Mouse (Mus musculus): Measurements from ENCODE around the gene Eef1a2. TPM values are rescaled to one million over a fixed set of nuclear protein-coding genes. Genes with fewer than 3 reads are reported as not detected.

Eef1a2 gene
- polyA plus RNA-seq, 1 experiment from 2014 or later, result 0.11 TPM

GRCm38 (mm10) chr2:181187121-181188000, 30.5 kb upstream of the Eef1a2 start, which contains the start of gene Ppdpf:
TSS of gene Ppdpf (plus strand) at chr2:181187247.
- no peaks in the 10 kb centered on the region for H3K27me3 ChIP-seq (replicated peaks; ENCODE audit: low read depth, poor library complexity, severe bottlenecking)
- H3K4me1 ChIP-seq, result peaks cover 23% of the 10 kb centered on the region
- H3K9me3 ChIP-seq, result no peaks in the 10 kb centered on the region
- peak within 1 kb of the TSS; percentile 99 for H3K27ac ChIP-seq (replicated peaks)
- DNase-seq (ENCODE audit: low spot score), result peak; percentile 92
- H3K36me3 ChIP-seq (replicated peaks), result peaks cover 17% of the 10 kb centered on the region
- H3K4me3 ChIP-seq, result peak within 1 kb of the TSS; percentile 70
- WGBS, result under 1% methylated on average over 64 of the region's 64 CpGs

- Histone ChIP-seq H3K27me3 (replicated peaks; ENCODE audit: low read depth, poor library complexity, severe bottlenecking) (no peaks in the 10 kb centered on the region), H3K9me3 (no peaks in the 10 kb centered on the region)
- DNase-seq (ENCODE audit: low spot score), result peak; percentile 90
These were observed 29.8 kb upstream of the Eef1a2 start for GRCm38 (mm10) chr2:181186635-181187034.

GRCm38 (mm10) chr2:181180898-181181297, 24.1 kb upstream of the Eef1a2 start:
- Histone ChIP-seq H3K27ac (replicated peaks) (no peak overlapping the region), H3K4me1 (no peaks in the 10 kb centered on the region), H3K4me3 (no peak overlapping the region), H3K9me3 (no peaks in the 10 kb centered on the region), H3K27me3 (replicated peaks; ENCODE audit: low read depth, poor library complexity, severe bottlenecking) (no peaks in the 10 kb centered on the region), H3K36me3 (replicated peaks) (no peaks in the 10 kb centered on the region)
- no peak for DNase-seq (ENCODE audit: low spot score)
- WGBS, result 83% methylated on average over 6 of the region's 6 CpGs

More at GRCm38 (mm10) chr2:181186635-181187034, 29.8 kb upstream of the Eef1a2 start:
- Histone ChIP-seq H3K4me3 (peak overlapping the region; percentile 70), H3K27ac (replicated peaks) (peak overlapping the region; percentile 99), H3K4me1 (peaks cover 23% of the 10 kb centered on the region), H3K36me3 (replicated peaks) (peaks cover 17% of the 10 kb centered on the region)
- under 1% methylated on average over 14 of the region's 14 CpGs for WGBS

GRCm38 (mm10) chr2:181178471-181178870, 21.7 kb upstream of the Eef1a2 start:
- WGBS, result 88% methylated on average over 5 of the region's 5 CpGs
- Histone ChIP-seq H3K4me1 (no peaks in the 10 kb centered on the region), H3K27ac (replicated peaks) (no peak overlapping the region), H3K27me3 (replicated peaks; ENCODE audit: low read depth, poor library complexity, severe bottlenecking) (no peaks in the 10 kb centered on the region), H3K4me3 (no peak overlapping the region), H3K36me3 (replicated peaks) (no peaks in the 10 kb centered on the region), H3K9me3 (no peaks in the 10 kb centered on the region)
- no peak for DNase-seq (ENCODE audit: low spot score)

GRCm38 (mm10) chr2:181178015-181178414, 21.2 kb upstream of the Eef1a2 start:
- no peak for DNase-seq (ENCODE audit: low spot score)
- Histone ChIP-seq H3K36me3 (replicated peaks) (no peaks in the 10 kb centered on the region), H3K27ac (replicated peaks) (no peak overlapping the region), H3K4me3 (no peak overlapping the region), H3K4me1 (no peaks in the 10 kb centered on the region), H3K9me3 (no peaks in the 10 kb centered on the region), H3K27me3 (replicated peaks; ENCODE audit: low read depth, poor library complexity, severe bottlenecking) (no peaks in the 10 kb centered on the region)
- 83% methylated on average over 3 of the region's 3 CpGs for WGBS

GRCm38 (mm10) chr2:181174646-181175045, 17.8 kb upstream of the Eef1a2 start:
- Histone ChIP-seq H3K4me1 (no peaks in the 10 kb centered on the region), H3K9me3 (no peaks in the 10 kb centered on the region), H3K27me3 (replicated peaks; ENCODE audit: low read depth, poor library complexity, severe bottlenecking) (no peaks in the 10 kb centered on the region), H3K27ac (replicated peaks) (no peak overlapping the region), H3K4me3 (no peak overlapping the region), H3K36me3 (replicated peaks) (no peaks in the 10 kb centered on the region)
- no peak for DNase-seq (ENCODE audit: low spot score)
- WGBS, result 89% methylated on average over 3 of the region's 3 CpGs

GRCm38 (mm10) chr2:181166469-181166868, 9.7 kb upstream of the Eef1a2 start:
- no peaks in the 10 kb centered on the region for H3K9me3 ChIP-seq
- no peak overlapping the region for H3K4me3 ChIP-seq
- H3K27me3 ChIP-seq (replicated peaks; ENCODE audit: low read depth, poor library complexity, severe bottlenecking), result peaks cover 10% of the 10 kb centered on the region; the same call in 1 of the 2 replicates
- no peak overlapping the region for H3K27ac ChIP-seq (replicated peaks)
- no peaks in the 10 kb centered on the region for H3K36me3 ChIP-seq (replicated peaks)
- H3K4me1 ChIP-seq, result no peaks in the 10 kb centered on the region
- WGBS, result 85% methylated on average over 5 of the region's 5 CpGs
- DNase-seq (ENCODE audit: low spot score), result no peak

- Histone ChIP-seq H3K4me1 (peaks cover 22% of the 10 kb centered on the region), H3K4me3 (no peak overlapping the region), H3K36me3 (replicated peaks) (no peaks in the 10 kb centered on the region), H3K27ac (replicated peaks) (no peak overlapping the region), H3K27me3 (replicated peaks; ENCODE audit: low read depth, poor library complexity, severe bottlenecking) (peaks cover 44% of the 10 kb centered on the region), H3K9me3 (no peaks in the 10 kb centered on the region)
- DNase-seq (ENCODE audit: low spot score), result no peak
- 82% methylated on average over 4 of the region's 4 CpGs for WGBS
These were observed 4.0 kb upstream of the Eef1a2 start for GRCm38 (mm10) chr2:181160821-181161220.

- peaks cover 23% of the 10 kb centered on the region for H3K4me1 ChIP-seq
- no peaks in the 10 kb centered on the region for H3K36me3 ChIP-seq (replicated peaks)
- H3K27ac ChIP-seq (replicated peaks), result no peak overlapping the region
- WGBS, result 0% methylated on average over 2 of the region's 2 CpGs
- peaks cover 48% of the 10 kb centered on the region for H3K27me3 ChIP-seq (replicated peaks; ENCODE audit: low read depth, poor library complexity, severe bottlenecking)
- no peak overlapping the region for H3K4me3 ChIP-seq
- no peaks in the 10 kb centered on the region for H3K9me3 ChIP-seq
- DNase-seq (ENCODE audit: low spot score), result peak; percentile 49
These were observed 3.0 kb upstream of the Eef1a2 start for GRCm38 (mm10) chr2:181159771-181160170.

GRCm38 (mm10) chr2:181159091-181159514, 2.3 kb upstream of the Eef1a2 start:
- Histone ChIP-seq H3K4me3 (no peak overlapping the region), H3K36me3 (replicated peaks) (no peaks in the 10 kb centered on the region), H3K27ac (replicated peaks) (no peak overlapping the region), H3K4me1 (peaks cover 23% of the 10 kb centered on the region), H3K27me3 (replicated peaks; ENCODE audit: low read depth, poor library complexity, severe bottlenecking) (peaks cover 55% of the 10 kb centered on the region), H3K9me3 (no peaks in the 10 kb centered on the region)
- WGBS, result 60% methylated on average over 7 of the region's 7 CpGs
- no peak for DNase-seq (ENCODE audit: low spot score)

GRCm38 (mm10) chr2:181158471-181158870, 1.7 kb upstream of the Eef1a2 start:
- no peak overlapping the region for H3K27ac ChIP-seq (replicated peaks)
- peaks cover 57% of the 10 kb centered on the region for H3K27me3 ChIP-seq (replicated peaks; ENCODE audit: low read depth, poor library complexity, severe bottlenecking)
- H3K9me3 ChIP-seq, result no peaks in the 10 kb centered on the region
- no peak for DNase-seq (ENCODE audit: low spot score)
- H3K4me3 ChIP-seq, result no peak overlapping the region
- peaks cover 23% of the 10 kb centered on the region for H3K4me1 ChIP-seq
- WGBS, result 92% methylated on average over 2 of the region's 2 CpGs
- H3K36me3 ChIP-seq (replicated peaks), result no peaks in the 10 kb centered on the region

GRCm38 (mm10) chr2:181157716-181158302, 995 bp upstream of the Eef1a2 start:
- Histone ChIP-seq H3K27me3 (replicated peaks; ENCODE audit: low read depth, poor library complexity, severe bottlenecking) (peaks cover 64% of the 10 kb centered on the region), H3K36me3 (replicated peaks) (no peaks in the 10 kb centered on the region), H3K4me1 (peaks cover 23% of the 10 kb centered on the region), H3K9me3 (no peaks in the 10 kb centered on the region), H3K4me3 (no peak overlapping the region), H3K27ac (replicated peaks) (no peak overlapping the region)
- 81% methylated on average over 6 of the region's 6 CpGs for WGBS
- DNase-seq (ENCODE audit: low spot score), result no peak

- no peak for DNase-seq (ENCODE audit: low spot score)
- Histone ChIP-seq H3K9me3 (no peaks in the 10 kb centered on the region), H3K27ac (replicated peaks) (no peak overlapping the region), H3K27me3 (replicated peaks; ENCODE audit: low read depth, poor library complexity, severe bottlenecking) (peaks cover 69% of the 10 kb centered on the region), H3K4me1 (peaks cover 23% of the 10 kb centered on the region), H3K4me3 (peak overlapping the region; percentile 57), H3K36me3 (replicated peaks) (no peaks in the 10 kb centered on the region)
- 82% methylated on average over 4 of the region's 4 CpGs for WGBS
These were observed 366 bp upstream of the Eef1a2 start for GRCm38 (mm10) chr2:181157180-181157579.
